Mouse (Mus musculus) heart, adult 11 months (tissue): Measurements from ENCODE around the gene Gm49405.
"Not testable (repeated sequence)": the region's sequence is repeated elsewhere in the genome, so short reads cannot be mapped to it uniquely, and the experiment has no call there.

Experiments used
- DNase-seq: peaks from one replicate; pipeline ENCODE4 v3.0.0; 2022

Gene Gm49405

DNA sequence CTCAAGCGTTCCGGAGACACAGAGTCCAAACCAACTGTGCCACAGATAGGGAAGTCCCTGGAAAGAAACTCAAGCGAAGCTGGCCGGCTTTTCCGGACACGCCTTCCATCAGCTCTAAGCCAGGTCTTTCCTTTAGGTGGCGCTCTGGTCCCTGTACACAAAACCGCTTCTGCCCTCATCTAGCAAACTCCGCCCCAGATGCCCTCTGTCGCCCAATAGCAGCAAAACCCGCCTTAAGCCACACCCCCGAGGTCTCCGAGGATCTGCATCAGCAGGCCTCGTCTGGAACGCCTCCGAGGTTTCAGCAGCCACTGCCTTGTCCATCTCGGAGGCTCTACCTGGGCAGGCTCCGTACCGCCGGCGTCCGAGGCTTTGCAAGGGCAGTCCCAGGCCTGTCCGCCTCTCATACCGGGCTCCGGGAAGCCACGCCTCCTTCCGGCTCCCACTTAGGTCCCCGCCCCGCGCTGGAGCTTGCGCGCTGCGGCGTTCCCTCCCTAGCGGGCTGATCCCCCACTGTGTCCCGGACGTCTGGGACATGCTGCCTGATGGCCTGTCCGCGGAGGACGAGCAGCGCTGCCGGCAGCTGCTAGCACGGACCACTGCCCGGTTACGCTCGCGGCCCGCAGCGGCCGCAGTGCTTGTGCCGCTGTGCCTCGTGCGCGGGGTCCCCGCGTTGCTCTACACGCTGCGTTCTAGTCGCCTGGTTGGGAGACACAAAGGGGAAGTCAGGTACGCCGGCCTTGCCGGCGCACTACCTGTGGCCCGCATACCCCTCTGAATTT lies at the start of gene Gm49405, which contains the start of gene Nudt8:
Gm49405 (plus strand) TSS at position 508 of the 782 bp plus-strand sequence.
Nudt8 (plus strand) TSS at position 462 of the 782 bp plus-strand sequence.
- peak; percentile 100 for DNase-seq

DNA sequence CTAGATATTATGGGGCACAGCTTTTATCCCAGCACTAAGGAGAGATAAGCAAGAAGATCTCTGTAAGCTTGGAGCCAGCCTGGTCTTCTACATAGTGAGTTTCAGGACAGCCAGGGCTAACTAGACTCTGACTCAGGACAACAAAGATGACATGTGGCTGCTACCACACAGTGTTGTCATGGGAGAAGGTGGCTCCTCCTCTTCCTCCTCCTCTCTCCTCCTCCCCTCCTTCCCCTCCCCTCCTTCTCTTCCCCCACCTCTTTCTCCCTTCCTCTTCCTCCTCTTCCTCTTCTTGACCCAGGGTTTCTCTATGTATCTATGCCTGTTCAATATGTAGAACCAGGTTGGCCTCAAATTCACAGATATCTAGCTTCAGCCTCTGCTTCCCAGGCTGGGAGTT lies 49.0 kb upstream of the Gm49405 start:
- DNase-seq, result no peak

DNA sequence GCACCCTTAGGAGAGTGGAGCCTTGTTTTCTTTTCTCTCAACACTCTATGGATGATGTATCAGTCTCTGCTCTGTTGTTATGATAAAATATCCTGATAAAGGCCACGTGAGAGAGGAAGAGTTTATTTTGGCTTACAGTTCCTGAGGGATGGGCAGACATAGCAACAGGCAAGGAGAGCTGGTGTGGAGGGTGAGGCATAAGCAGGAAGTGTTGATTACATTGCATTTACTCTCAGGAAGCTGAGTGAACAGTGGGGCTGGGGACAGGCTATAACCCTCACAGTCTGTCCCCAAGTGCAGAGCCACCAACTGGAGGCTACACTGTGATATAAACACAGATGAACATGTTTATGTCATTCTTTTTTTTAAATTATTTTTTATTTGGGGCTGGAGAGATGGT lies 48.3 kb upstream of the Gm49405 start:
- no peak for DNase-seq

DNA sequence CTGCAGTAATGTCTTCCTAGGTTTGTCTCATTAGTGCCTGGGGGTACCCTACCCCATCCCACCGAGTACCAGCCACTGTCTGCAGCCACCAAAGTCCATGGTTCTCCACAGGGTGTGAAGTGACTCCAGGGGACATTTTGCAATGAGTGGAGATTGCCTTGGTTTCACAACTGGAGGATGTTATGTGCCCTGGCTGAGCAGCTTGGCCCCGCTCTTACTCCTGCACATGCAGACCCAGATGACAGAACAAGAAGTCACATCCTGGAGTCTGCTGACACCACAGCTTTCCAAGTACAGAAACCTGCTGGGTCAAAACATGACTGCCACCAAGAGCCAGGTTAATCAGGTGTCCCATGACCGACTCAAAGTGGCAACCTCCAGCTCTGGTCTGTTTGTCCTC lies 45.4 kb upstream of the Gm49405 start:
- no peak for DNase-seq

DNA sequence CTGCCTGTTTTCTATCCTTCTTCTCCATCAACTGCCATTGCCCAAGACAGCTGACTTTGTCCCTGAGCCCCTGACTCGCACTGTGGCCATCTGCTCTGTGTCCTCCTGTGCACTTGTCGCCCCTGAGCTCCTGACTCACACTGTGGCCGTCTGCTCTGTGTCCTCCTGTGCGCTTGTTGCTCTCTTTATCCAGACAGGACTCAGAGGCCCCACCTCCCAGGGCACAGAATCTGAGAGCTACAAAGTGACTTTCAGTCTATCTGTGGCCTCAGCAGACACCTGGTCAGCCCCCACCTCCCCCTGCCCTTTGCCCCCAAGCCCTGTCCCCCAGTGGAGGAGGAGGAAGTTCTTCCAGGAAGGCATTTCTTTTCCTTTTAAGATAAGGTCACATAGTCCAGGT lies 44.6 kb upstream of the Gm49405 start:
- no peak for DNase-seq

DNA sequence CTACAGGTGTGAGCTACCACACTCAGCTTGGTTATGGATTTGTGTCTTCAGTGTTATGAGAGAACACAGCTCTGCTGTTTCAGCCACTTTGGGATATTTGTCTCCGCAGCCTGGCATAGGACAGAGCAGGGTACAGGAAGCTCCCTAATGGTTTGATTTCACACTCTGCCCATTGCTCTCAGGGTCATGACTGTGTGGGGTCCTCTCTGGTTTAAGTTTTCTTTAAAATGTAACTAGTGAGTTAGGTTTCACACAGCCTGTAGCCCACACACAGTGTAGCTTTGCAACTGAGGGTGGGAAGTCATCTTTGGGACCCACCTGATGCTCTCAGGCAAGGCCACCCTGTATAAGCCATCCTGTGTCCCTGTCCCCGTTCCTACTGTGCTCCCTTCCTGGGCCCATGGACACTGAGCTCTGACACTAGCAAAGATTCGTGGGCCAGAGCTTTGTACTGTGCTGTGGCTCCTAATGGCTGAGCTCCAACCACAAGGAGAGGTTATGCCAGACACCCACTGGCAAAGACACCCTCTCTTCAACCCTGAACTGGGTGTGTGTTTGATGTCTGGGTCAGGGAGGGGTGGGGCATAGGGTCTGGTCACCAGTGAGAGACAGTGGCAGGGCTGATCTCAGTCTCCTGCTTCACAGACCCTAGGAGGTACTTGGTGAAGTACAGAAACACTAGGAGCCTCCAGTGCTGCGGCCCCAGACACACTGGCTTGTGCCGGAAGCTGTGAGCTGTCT lies 43.0 kb upstream of the Gm49405 start:
- not testable (repeated sequence) for DNase-seq

DNA sequence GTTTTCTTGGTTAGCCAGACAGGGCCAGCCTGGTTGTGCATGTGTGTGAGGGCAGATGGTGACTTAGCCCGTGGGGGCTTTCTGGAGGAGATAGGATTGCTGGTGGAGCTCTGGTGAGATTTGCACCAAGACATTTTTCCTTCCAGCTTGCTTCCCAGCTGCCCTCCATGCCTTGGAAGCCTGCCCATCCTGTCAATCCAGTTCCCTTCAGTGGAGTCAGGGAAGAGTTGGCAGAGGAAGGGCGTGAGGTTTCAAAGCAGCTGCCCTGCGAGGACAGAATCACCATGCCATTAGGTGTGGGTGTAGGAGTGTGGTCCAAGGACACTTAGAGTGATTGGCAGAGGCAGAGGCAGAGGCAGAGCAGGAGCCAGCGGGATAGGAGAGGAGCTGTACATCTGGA lies 42.0 kb upstream of the Gm49405 start, which contains the start of gene Aldh3b3:
Aldh3b3 (plus strand) TSS at position 176 of the 400 bp plus-strand sequence.
- no peak for DNase-seq

DNA sequence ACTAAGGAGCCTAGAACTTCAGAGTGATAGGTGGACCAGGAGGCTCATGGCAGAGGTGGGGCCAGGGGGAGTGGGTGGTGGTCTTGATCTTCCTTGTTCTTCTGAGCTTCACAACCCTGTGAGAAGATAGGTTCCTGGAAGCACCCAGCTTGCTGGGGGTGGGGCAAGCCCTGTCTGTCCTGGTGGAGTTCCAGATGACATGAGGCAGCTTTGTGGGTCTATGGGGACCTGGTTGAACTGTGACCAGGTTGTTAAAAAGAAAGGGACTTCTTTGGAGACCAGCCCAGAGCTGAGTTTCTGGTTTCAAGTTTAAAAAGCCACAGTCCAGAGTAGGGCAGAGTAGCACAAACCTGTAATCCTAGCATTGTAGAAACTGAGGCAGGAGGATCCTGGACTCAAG lies 41.4 kb upstream of the Gm49405 start:
- DNase-seq, result no peak

DNA sequence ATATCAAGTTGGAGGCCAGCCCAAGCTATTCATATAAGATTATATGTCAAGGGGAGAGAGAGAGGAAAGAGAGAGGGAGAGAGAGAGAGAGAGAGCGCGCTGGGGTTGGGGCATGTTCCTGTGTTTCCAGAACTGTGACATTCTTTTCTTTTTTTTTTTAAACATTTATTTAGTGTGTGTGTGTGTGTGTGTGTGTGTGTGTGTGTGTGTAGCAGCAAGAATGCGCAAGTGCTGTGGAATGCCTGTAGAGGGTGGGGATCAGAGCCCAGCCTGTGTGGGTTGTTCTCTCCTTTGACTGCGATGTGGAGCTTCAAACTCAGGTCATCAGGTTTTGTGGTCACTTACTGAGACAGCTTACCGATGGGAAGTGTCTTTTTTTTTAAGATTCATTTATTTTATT lies 40.2 kb upstream of the Gm49405 start:
- no peak for DNase-seq

DNA sequence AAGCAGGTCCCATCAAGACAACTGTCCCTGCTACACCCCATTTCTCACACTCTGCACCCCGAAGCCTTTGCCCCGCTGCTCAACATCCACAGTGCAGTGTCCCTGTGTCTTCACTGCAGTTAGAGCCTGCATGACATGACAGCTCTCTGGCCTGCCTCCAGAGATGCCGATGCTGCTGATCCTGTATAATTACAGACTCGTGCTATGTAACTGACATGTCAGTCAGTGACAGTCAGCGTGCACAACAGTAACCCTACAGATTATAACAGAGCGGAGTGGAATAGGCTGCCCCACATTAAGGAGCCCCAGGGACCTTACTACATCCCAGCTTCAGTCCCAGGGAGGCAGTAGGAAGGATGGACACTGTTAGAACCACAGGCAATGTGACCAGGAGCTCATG lies 38.6 kb upstream of the Gm49405 start:
- not testable (repeated sequence) for DNase-seq

DNA sequence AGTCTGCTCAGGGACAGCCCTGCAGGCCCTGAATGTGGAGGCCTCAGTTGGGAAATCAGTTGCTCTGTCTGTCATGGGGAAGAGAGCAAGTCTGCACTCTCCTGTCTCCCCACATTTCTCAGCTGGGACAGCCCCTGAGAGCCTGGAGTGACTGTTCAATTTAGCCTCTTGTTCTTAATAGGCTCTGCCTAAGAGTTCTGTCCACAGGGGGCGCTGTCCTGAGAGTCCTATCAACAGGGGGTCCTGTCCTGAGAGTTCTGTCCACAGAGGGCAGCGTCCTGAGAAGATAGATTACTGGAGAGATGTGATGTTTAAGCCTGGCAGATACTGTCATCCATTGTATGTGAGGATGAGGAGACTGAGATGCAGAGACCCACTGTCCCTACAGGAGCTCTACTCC lies 38.0 kb upstream of the Gm49405 start:
- DNase-seq, result no peak

DNA sequence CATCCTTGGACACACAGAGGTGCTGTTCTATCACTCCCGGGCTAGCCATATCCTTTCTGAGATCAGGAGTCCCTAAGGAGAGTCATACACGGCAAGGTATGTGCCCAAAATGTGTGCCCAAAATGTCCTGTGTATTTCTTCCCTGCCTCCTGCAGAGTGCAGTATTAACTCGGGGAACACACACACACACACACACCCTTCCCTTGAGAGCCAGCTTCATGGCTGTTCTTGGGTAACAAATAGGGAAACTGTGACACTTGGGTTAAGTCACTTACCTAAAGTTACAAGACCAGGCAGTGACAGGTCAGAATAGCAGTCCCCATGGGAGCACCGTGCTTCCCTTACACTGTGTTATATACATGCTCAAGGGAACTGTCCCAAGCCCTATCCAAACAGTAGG lies 36.4 kb upstream of the Gm49405 start:
- DNase-seq, result no peak

DNA sequence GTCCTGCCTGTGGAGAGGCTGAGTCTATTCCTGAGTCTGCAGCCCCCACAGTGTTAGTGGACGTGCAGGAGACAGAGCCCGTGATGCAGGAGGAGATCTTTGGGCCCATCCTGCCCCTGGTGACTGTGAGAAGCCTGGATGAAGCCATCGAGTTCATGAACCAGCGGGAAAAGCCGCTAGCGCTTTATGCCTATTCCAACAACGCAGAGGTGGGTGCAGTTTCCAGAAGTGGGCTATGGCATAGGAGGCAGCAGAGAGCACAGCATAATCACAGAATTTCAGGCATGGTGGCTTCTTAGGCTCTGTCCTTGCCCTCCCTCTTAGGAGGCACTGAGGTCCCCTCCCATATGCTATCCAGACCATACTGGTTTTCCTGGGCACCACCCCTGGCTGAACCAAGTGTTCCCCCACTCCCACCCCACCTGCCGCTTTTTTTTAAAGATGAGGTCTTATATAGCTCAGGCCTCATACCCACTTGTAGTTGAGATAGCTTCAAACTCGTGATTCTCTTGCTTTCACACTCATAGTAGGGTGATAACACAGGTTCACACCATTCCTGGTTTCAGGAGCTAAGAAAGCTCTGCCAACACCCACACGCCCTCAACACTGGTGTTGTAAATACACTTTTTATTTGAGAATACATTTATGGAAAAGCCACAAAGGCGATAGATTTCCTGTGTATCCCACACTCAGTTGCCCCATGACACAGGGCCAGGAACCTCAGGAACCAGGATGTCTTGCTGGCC lies 33.9 kb upstream of the Gm49405 start:
- no peak for DNase-seq

DNA sequence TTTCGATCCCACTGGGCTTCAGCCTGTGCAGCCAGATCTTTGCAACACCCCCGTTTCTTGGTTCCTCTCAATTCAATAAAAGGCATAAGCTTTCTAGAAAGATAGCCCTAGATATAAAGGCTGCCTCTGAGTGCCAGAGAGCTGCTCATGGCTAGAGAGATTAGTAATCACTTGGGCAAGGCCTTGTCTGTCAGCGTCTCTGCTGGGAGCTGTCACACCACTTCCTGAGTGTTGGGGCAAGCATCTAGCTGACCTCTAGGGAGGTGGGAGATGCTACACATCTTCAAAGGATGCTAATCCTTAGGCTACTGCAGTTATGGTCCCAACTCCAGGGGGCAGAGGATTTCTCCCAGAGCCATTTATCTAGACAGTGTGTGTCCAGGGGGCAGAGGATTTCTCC lies 33.2 kb upstream of the Gm49405 start:
- no peak for DNase-seq

DNA sequence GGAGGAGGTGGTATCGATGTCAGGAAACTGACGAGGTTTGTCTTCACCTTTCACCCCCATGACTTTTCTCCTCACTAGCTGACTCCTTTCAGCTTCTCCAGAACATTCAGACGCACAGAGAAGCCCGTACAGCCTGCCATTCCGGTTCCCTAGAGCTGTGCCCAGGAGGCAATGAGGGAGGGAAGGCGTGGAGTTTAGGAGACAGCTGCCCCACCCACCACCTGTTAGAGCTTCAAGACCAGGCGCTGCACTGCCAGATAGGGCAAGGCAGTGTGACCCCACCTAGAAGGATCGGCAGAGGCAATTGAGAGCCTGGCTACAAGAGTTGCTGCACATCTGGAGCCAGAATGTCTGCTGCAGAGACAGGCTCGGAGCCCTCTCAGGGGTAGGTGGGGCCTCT lies 28.2 kb upstream of the Gm49405 start, which contains the start of gene Aldh3b2:
Aldh3b2 (plus strand) TSS at position 100 of the 400 bp plus-strand sequence.
- DNase-seq, result no peak

DNA sequence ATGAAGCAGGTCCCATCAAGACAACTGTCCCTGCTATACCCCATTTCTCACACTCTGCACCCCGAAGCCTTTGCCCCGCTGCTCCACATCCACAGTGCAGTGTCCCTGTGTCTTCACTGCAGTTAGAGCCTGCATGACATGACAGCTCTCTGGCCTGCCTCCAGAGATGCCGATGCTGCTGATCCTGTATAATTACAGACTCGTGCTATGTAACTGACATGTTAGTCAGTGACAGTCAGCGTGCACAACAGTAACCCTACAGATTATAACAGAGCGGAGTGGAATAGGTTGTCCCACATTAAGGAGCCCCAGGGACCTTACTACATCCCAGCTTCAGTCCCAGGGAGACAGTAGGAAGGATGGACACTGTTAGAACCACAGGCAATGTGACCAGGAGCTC lies 25.8 kb upstream of the Gm49405 start:
- DNase-seq, result not testable (repeated sequence)

DNA sequence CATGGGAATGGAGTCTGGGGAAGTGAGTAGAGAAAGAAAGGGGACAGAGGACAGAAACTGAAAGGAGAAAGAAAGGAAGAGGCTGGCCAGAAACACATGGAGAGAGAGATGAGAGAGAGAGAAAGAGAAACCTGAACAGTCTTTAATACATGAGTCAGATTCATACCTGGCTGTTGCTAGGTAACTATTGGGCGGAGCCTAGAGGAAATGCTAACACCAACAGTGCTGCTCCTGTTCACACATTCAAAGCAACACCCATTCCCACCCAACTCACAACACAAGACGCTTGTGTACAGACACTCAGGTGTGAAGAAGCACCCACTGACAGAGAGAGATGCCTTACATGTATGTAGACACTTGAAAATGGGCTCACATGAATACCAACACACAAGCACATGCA lies 24.6 kb upstream of the Gm49405 start:
- DNase-seq, result no peak

DNA sequence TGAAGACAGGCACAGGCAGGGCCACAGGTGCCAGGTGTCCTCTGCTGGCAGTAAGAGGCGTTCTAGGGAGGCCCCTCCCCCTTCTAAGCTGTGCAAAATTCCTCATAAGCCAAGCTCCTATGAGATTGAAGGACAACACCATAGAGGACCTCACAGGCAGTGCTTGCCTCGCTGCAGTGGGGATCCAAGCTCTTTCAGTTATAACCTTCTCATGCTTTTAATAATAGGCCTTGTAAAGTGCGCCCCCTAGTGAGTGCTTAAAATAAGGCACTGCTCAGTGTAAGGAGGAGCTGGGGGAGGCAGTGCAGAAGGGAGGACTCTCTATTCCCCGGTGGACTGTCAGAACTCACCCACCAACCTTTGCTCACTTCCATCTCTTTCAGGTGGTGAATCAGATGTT lies 20.1 kb upstream of the Gm49405 start:
- peak; percentile 97 for DNase-seq

DNA sequence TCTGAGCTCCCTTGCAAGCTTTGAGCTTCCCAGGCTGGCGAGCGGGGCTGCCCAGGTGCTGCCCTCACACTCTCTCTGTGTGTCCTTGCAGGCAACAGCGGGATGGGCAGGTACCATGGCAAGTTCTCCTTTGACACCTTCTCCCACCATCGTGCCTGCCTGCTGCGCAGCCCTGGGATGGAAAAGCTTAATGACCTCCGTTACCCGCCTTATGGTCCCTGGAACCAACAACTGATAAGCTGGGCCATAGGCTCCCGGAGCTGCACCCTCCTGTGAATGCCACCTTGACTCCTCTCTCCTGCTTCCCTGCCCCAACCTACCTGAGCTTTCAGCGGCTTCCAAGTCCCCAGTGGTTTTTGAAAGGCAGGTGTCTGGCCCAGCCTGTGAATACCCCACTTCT lies 19.5 kb upstream of the Gm49405 start:
- peak; percentile 90 for DNase-seq

DNA sequence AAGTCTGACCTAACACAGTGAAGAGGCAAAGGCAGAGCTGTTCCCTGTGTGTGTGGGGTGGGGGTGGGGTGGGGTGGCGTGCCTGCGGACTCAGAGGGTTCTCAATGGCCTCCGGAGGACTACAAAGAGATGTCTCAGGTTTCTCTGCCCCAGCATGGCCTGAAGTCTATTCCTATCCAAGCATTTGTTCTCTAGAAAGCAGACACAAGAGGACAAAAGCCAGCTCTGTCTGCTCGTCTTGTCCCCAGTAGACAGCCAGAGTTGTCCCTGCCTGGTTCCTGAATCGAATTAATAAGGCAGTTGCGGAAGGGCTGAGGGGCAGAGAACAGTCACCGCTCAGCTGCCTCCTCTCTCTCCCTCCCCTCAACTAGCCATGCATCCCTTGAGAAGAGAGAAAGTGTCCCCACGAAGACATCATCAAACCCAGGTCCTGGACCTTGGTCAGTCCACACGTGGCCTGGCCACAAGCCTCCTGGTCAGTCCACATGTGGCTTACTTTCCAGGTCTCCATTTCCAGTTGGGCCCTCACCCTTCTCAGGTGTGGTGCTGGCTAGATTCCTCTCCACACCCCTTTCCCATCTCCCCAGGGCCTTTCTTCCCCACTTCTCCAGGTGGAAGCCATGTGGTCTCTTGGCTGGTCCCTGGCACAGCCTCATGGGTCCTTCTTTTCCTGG lies 16.8 kb upstream of the Gm49405 start:
- no peak for DNase-seq

DNA sequence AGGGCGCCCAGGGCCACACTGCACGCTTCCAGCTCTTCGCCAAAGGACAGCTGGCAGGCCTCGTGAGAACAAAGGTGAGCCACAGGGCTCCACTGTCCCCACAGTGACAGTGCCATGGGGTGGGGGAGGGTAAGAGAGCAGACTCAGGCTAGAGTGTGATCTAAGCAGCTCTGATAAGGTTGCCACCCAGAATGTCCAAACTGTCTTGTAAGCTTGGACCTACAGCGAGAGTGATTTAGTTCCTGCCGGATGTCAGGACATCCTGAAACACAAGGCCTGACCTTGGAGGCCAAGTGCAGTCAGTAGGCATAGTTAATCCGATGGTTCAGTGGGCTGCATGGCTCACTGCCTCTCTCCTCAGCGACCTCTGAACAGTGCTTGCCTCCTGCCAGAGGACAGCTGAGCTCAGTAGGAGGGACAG lies 15.2 kb upstream of the Gm49405 start:
- peak; percentile 98 for DNase-seq

DNA sequence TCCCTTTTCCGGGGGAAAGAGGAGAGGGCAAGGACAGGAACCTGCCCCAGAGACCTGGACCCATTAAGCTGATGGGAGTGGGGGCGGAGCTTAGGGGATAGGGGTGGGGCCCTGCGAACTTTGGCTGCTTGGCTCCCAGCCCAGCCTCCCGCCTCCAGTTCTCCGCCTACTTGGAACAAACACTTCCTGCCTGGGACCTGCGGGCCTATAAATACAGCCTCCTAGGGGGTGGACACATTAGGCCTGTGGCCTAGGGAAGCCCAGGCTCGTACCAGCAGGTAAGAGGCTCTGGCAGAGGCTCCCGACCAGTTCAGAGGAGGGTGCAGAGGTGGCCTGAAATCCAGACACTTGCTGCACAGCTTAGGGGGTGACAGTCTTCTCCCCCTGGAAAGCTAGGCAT lies 14.1 kb upstream of the Gm49405 start, which contains the start of gene Acy3:
Acy3 (plus strand) TSS at position 237 of the 400 bp plus-strand sequence.
- DNase-seq, result peak; percentile 99

DNA sequence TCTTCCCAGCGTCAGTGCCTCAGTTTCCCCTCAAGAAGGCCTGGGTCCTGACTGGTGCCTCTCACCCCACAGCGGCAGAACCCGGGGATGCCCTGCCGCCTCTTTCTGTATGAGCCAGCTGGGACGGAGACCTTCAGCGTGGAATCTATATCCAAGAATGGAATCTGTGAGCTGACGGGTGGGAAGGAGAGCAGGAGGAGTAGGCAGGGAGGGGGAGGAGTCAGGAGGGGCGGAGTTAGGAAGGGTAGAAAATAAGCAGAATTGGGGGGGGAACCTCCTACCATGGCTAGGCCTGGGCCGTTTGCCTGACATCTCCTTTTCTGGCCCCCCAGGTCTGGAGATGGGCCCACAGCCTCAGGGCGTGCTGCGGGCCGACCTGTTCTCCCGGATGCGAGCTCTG lies 12.4 kb upstream of the Gm49405 start:
- no peak for DNase-seq
